Mouse (Mus musculus) kidney, adult 2 months (tissue): ENCODE measurements around the gene Fam83d. TPM values are rescaled to one million over a fixed set of nuclear protein-coding genes. Genes with fewer than 3 reads are reported as not detected.

Experiments used
- DNase-seq: peaks from one replicate; pipeline ENCODE4 v3.0.0; 2021
- H3K27ac ChIP-seq: fragments of 200-500 bp; 2 replicates; pipeline ENCODE4 v1.5.1; 2012; ENCODE audit warnings: low read depth, low read length, control low read depth, inconsistent platforms; ENCODE audit not compliant: insufficient read depth
- H3K27me3 ChIP-seq: fragments of 200-500 bp; replicated peaks from 2 replicates; pipeline ENCODE4 v1.6.1; 2012; ENCODE audit warnings: mild to moderate bottlenecking, moderate library complexity, low read length, inconsistent platforms; ENCODE audit not compliant: control insufficient read depth, insufficient read depth
- H3K36me3 ChIP-seq: fragments of 200-500 bp; 2 replicates; pipeline ENCODE4 v1.6.1; 2012; ENCODE audit warnings: mild to moderate bottlenecking, moderate library complexity, low read length, inconsistent platforms; ENCODE audit not compliant: control insufficient read depth, insufficient read depth
- H3K4me1 ChIP-seq: fragments of 200-500 bp; 2 replicates; pipeline ENCODE4 v1.6.1; 2011; ENCODE audit warnings: low read length; ENCODE audit not compliant: control insufficient read depth, insufficient read depth
- H3K4me3 ChIP-seq: fragments of 200-500 bp; 2 replicates; pipeline ENCODE4 v1.5.1; 2011; ENCODE audit warnings: mild to moderate bottlenecking, low read depth, low read length, control low read depth; ENCODE audit not compliant: insufficient read depth
- CTCF ChIP-seq: fragments of 200-500 bp; conservative IDR thresholded peaks from 2 replicates; pipeline ENCODE4 v1.5.1; 2011; ENCODE audit warnings: low read depth, mild to moderate bottlenecking, control low read depth, low read length, moderate library complexity, mixed read lengths; ENCODE audit not compliant: insufficient read depth, insufficient read length
- POLR2A ChIP-seq: fragments of 200-500 bp; IDR thresholded peaks from one replicate; pipeline ENCODE4 v1.6.1; 2011; ENCODE audit warnings: low read depth, low read length, control low read depth
- WGBS: fragments of 180-500 bp; shearing (Covaris S2); methylation state at CpG from one replicate; pipeline ENCODE4 v1.1.7; 2018; 5-methylcytosine and 5-hydroxymethylcytosine counted together
- polyA plus RNA-seq: library from polyadenylated mRNA; depleted of rRNA; stranded (reverse); fragments of >200 nt; gene quantifications from 2 replicates; pipeline ENCODE4 v1.2.3, GENCODE M21; 2012; rRNA removed

Fam83d gene
- polyA plus RNA-seq, 1 experiment = 0.50 TPM

DNA sequence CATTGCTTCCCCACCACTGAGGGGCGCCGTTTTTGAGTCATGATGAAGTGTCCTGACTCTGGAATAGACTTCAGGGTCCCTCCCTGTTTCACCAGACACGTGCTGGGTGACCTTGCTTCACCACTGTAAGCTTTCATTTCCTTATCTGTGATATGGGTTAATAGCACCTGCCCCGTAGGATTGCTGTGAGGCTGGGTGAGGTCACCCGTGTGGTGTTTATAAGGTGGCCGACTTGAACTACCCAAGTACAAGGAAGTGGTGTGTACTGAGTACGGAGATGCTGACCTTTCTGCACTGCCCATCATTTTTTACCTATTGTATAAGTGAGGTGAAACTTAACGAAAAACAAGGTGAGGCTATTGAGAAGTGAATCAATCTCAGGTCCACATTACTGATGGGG is 35.7 kb downstream of the Fam83d start:
- Histone ChIP-seq H3K27ac (no peak overlapping the region), H3K4me3 (no peak overlapping the region), H3K27me3 (no peaks in the 10 kb centered on the region), H3K36me3 (no peaks in the 10 kb centered on the region), H3K4me1 (no peaks in the 10 kb centered on the region)
- 89% methylated on average over 8 of the region's 8 CpGs for WGBS
- TF ChIP-seq POLR2A (no peak), CTCF (no peak)
- no peak for DNase-seq

DNA sequence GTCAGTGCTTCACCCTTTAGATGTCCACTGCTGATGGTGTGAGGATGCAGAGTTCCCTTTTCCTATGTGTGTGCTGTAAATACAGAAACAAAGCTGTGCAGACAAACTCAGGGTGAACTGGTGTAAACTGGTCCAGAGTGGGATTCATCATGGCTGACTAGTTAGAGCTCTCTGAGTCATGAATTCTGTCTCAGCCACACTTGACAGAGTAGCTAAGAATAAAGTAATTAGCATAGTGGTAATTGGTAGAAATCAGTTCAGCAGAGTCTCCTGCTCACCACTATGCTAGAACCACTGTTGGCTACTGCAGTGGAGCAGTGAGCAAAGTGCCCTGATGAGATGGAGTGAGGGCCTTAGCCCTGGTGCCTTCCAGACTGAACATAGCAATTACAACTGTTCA is 47.8 kb downstream of the Fam83d start:
- DNase-seq = no peak
- no peak for TF ChIP-seq POLR2A
- TF ChIP-seq CTCF = no peak
- Histone ChIP-seq H3K36me3 (no peaks in the 10 kb centered on the region; the same call in 1 of the 2 replicates), H3K27me3 (no peaks in the 10 kb centered on the region), H3K4me1 (no peaks in the 10 kb centered on the region), H3K27ac (no peak overlapping the region), H3K4me3 (no peak overlapping the region)

DNA sequence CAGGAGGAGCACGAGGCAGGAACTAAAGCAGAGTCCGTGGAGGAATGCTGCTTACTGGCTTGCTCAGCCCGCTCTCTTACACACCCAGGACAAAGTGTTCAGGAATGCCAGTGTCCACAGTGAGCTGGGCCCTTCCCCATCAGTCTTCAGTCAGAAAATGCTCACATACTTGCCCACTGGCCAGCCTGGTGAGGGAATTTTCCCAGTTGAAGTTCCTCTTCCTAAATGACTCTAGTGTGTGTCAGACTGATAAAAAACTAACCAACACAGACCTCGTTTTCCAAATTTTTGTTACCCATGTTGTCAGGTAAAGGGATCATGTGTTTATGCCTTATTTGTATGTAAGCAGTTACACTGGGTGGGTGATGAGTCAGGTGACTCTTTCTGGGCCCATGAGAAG is 48.3 kb downstream of the Fam83d start:
- no peaks in the 10 kb centered on the region for H3K4me1 ChIP-seq
- no peak overlapping the region for H3K4me3 ChIP-seq
- no peak overlapping the region for H3K27ac ChIP-seq
- no peaks in the 10 kb centered on the region for H3K27me3 ChIP-seq
- no peaks in the 10 kb centered on the region; the same call in 1 of the 2 replicates for H3K36me3 ChIP-seq
- DNase-seq = no peak
- 90% methylated on average over 4 of the region's 4 CpGs for WGBS
- TF ChIP-seq CTCF = no peak
- TF ChIP-seq POLR2A = no peak

DNA sequence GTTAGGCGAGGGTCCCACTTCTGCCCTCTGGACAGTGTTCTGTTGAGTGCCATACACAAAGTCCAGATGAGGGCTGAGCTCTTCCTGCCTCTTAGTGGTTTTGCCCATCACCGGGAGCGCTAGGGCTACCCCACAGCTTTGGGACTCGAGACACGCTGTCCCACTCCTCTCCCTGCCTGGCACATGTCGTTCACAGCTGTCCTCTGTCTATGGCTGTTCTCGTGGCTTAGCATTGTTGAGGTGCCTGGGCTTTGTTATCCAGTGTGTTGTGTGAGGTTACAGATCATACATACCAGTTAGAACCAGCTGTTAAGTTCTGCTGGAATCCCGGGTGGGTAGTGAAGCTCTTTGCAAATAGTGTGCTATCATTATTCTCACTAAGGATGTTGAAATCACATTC is 49.8 kb downstream of the Fam83d start:
- H3K36me3 ChIP-seq = no peaks in the 10 kb centered on the region; the same call in 1 of the 2 replicates
- WGBS = 95% methylated on average over 8 of the region's 8 CpGs
- DNase-seq = no peak

DNA sequence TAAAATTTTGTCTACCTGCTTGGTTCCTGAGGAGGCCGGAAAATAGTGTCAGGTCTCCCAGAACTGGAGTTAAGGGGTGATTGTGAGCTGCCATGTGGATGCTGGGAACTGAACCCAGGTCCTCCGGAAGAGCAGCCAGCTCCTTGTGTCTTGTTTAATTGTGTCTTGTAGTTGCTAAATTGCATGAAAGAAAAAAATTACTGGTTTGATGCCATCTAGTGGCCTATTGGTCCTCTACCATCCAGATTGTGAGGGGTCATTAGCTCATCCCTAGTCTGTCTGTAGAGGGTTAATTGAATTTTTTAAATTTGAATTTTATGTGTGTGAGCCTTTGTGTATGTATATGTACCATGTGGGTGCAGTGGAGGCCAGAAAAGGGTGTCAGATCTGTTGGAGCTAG is 60.2 kb downstream of the Fam83d start:
- Histone ChIP-seq H3K4me1 (no peaks in the 10 kb centered on the region), H3K36me3 (peaks cover 2% of the 10 kb centered on the region; the same call in 1 of the 2 replicates), H3K27me3 (no peaks in the 10 kb centered on the region), H3K27ac (no peak overlapping the region), H3K4me3 (no peak overlapping the region)
- WGBS = 91% methylated on average over 2 of the region's 2 CpGs
- no peak for TF ChIP-seq POLR2A
- no peak for TF ChIP-seq CTCF
- no peak for DNase-seq

More for the DNA sequence above, 49.8 kb downstream of the Fam83d start:
- H3K4me1 ChIP-seq = no peaks in the 10 kb centered on the region
- no peaks in the 10 kb centered on the region for H3K27me3 ChIP-seq
- TF ChIP-seq CTCF = no peak
- no peak for TF ChIP-seq POLR2A
- H3K27ac ChIP-seq = no peak overlapping the region
- no peak overlapping the region for H3K4me3 ChIP-seq

DNA sequence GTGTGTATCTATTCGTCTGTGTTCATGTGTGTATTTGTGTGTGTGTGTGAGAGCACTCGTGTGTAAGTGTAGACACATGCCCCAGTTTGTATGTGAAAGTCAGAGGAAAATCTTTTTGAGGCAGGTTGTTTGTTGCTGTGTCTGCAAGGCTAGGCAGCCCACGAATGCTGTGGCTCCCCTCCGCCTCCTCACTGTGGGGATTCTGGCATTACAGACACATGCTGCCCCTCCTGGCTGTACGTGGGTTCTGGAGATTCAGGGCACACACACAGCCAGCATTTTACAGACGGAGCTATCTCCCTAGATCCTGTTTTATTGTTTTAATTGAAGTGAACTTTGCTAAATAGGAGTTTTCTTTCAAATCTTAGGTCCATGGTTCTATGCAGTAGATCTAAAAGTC is 61.9 kb downstream of the Fam83d start:
- no peak for DNase-seq
- TF ChIP-seq CTCF (no peak), POLR2A (no peak)
- Histone ChIP-seq H3K27ac (no peak overlapping the region), H3K4me1 (no peaks in the 10 kb centered on the region), H3K4me3 (no peak overlapping the region), H3K36me3 (peaks cover 2% of the 10 kb centered on the region; the same call in 1 of the 2 replicates), H3K27me3 (no peaks in the 10 kb centered on the region)
- 80% methylated on average over 6 of the region's 6 CpGs for WGBS

DNA sequence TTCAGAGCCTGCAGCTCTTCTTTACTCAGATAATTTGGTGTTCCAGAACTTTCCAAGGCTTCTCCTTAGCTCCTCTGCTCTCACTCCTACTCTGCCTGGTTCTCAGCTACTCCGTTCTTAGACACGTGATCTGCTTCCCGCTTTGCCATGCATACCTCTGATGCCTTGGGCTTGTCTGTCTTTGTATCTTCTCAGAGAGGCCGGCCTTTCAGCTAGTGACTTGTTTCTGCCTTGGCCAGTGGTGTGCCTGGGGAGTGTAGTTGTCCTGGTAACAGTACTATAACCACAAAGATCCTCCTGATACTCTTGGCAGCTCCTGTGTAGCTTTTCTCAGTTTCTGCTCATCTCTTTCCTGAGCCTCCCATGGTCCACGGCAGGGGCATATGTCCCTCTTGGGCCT is 65.3 kb downstream of the Fam83d start:
- Histone ChIP-seq H3K36me3 (peaks cover 2% of the 10 kb centered on the region), H3K27ac (no peak overlapping the region), H3K4me3 (no peak overlapping the region), H3K27me3 (no peaks in the 10 kb centered on the region), H3K4me1 (no peaks in the 10 kb centered on the region)
- WGBS = 78% methylated on average over 5 of the region's 5 CpGs
- no peak for DNase-seq
- TF ChIP-seq CTCF = no peak
- no peak for TF ChIP-seq POLR2A

DNA sequence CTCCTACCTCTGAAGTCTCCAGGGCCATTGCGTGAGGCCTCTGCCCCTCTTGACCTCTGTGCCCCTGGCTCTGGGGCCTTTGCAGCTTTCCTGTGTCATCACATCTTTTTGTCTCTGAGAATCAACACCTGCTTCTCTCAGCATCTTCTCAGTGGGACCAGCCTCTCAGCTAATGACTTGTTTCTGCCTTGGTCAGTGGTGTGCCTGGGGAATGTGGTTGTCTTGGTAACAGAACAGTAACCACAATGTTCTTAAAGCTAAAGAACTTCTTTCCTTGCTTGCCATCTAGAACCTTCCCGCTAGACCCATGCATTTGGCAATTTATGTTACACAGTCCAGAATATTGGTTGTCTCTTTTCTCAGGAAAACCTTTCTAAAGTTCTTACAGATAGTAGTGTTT is 65.8 kb downstream of the Fam83d start:
- Histone ChIP-seq H3K27me3 (no peaks in the 10 kb centered on the region), H3K4me1 (no peaks in the 10 kb centered on the region), H3K36me3 (peaks cover 2% of the 10 kb centered on the region), H3K4me3 (no peak overlapping the region), H3K27ac (no peak overlapping the region)
- no peak for DNase-seq
- TF ChIP-seq CTCF (no peak), POLR2A (no peak)
- 80% methylated on average over 2 of the region's 2 CpGs for WGBS

Other genes with a start within 250 kb of the Fam83d start
- not detected in 2 replicates for gene Slc32a1, start 157.3 kb upstream of the Fam83d start, polyA plus RNA-seq
- gene Actr5, start 143.2 kb upstream of the Fam83d start, polyA plus RNA-seq = 6.2 and 6.4 TPM in 2 replicates
- gene Ppp1r16b, start 102.7 kb upstream of the Fam83d start, polyA plus RNA-seq = 20.1 and 22.2 TPM in 2 replicates
- 13.3 and 17.9 TPM in 2 replicates for gene Dhx35, start 26.7 kb downstream of the Fam83d start, polyA plus RNA-seq